ENCODE assay signal across 10 mouse cellular contexts in the genomic region with DNA sequence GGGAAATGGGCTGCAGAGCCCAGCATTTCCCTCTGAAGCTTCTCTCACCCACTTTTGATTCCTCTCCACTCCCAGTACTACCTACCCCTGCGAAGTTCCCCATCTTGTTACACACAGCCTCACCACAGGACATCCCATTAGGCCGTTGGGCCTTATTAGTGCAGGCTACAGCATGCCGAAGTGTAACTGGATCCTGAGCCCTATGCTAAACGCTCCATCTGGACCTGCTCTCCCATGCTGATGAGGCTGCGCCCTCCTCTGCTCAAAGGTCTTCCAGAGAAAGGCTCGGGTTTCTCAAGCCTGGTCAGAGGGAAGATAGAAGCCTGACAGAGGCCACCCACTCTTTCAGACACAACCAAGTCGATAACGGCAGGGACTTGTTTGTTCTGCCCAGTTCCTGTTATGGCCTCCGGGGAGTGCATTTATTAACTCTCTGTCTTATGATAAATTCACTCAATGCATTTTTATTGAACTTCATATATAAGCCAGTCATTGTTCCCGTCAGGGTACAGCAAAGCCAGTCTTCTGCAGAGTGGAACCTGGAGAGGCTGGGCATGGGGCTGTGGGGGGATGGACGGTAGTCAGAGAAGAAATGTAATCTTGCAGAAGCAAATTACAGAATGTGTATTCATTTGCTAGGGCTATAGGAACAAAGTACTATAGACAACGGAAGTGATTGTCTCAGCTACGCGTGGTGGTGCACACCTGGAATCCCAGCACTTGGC.
DNase-seq lines count a peak whose midpoint lies in the region; ATAC-seq and TF ChIP-seq lines count a peak whose summit lies in the region.
"Had no signal": no experiment of that assay in that cellular context is flagged by ENCODE, and none has a peak within 500 bp of the region (broad histone marks: within the 10 kb centered on the region; RNA-seq: fewer than 3 reads in every experiment).

No protein-coding gene starts in this region.

- H3K4me3 ChIP-seq in heart, postnatal 0 days (ENCODE audit: low read depth, low read length): no peak overlapping the region
- no peak overlapping the region for H3K4me3 ChIP-seq in heart, embryonic 12.5 days
- no peak overlapping the region for H3K4me3 ChIP-seq in hindbrain, embryonic 10.5 days
- H3K4me3 ChIP-seq in midbrain, embryonic 13.5 days (replicated peaks): no peak overlapping the region
- H3K4me3 ChIP-seq: myocyte had no signal

- H3K9me3 ChIP-seq in heart, postnatal 0 days (replicated peaks; ENCODE audit: control insufficient read depth, low read length): no peaks in the 10 kb centered on the region
- H3K9me3 ChIP-seq in heart, embryonic 12.5 days (replicated peaks): no peaks in the 10 kb centered on the region
- no peaks in the 10 kb centered on the region for H3K9me3 ChIP-seq in hindbrain, embryonic 10.5 days
- no peaks in the 10 kb centered on the region for H3K9me3 ChIP-seq in midbrain, embryonic 13.5 days

- 51% methylated on average over 14 of the region's 14 CpGs for WGBS in heart, postnatal 0 days
- 34% methylated on average over 14 of the region's 14 CpGs for WGBS in heart, embryonic 12.5 days
- WGBS in hindbrain, embryonic 10.5 days: 31% methylated on average over 14 of the region's 14 CpGs
- WGBS in midbrain, embryonic 13.5 days: 36% methylated on average over 14 of the region's 14 CpGs

- H3K36me3 ChIP-seq in heart, postnatal 0 days (replicated peaks; ENCODE audit: control insufficient read depth, insufficient read depth, low read length): no peaks in the 10 kb centered on the region
- no peaks in the 10 kb centered on the region for H3K36me3 ChIP-seq in heart, embryonic 12.5 days
- H3K36me3 ChIP-seq in hindbrain, embryonic 10.5 days: no peaks in the 10 kb centered on the region
- no peaks in the 10 kb centered on the region for H3K36me3 ChIP-seq in midbrain, embryonic 13.5 days

- no peak overlapping the region for H3K27ac ChIP-seq in heart, postnatal 0 days (ENCODE audit: low read depth)
- no peak overlapping the region for H3K27ac ChIP-seq in heart, embryonic 12.5 days (ENCODE audit: poor library complexity, severe bottlenecking)
- peak overlapping the region; percentile 62 for H3K27ac ChIP-seq in hindbrain, embryonic 10.5 days
- no peak overlapping the region for H3K27ac ChIP-seq in midbrain, embryonic 13.5 days

- TF ChIP-seq EP300 in heart, postnatal 0 days (IDR thresholded peaks at IDR 0.05; ENCODE audit: low read depth): no peak

- TF ChIP-seq CTCF in heart, postnatal 0 days (IDR thresholded peaks at IDR 0.05; ENCODE audit: low read depth): peak; percentile 21; the same call in 1 of the 2 replicates

- peak; percentile 44; the same call in 1 of the 2 replicates for ATAC-seq in heart, postnatal 0 days (ENCODE audit: insufficient read depth, low read depth)
- no peak for ATAC-seq in heart, embryonic 12.5 days (ENCODE audit: insufficient number of reproducible peaks, low FRiP score)
- peak; percentile 87 for ATAC-seq in midbrain, embryonic 13.5 days

- no peaks in the 10 kb centered on the region for H3K4me1 ChIP-seq in heart, postnatal 0 days (ENCODE audit: control insufficient read depth, insufficient read depth)
- peaks cover 7% of the 10 kb centered on the region for H3K4me1 ChIP-seq in heart, embryonic 12.5 days (replicated peaks)
- peaks cover 35% of the 10 kb centered on the region for H3K4me1 ChIP-seq in hindbrain, embryonic 10.5 days (replicated peaks)
- peaks cover 19% of the 10 kb centered on the region for H3K4me1 ChIP-seq in midbrain, embryonic 13.5 days (replicated peaks)

- no peak overlapping the region for H3K9ac ChIP-seq in heart, postnatal 0 days (replicated peaks; ENCODE audit: low read depth, low read length)
- no peak overlapping the region for H3K9ac ChIP-seq in heart, embryonic 12.5 days
- no peak overlapping the region for H3K9ac ChIP-seq in midbrain, embryonic 13.5 days (replicated peaks)

- DNase-seq in heart, postnatal 0 days (ENCODE audit: low spot score): no peak
- DNase-seq in embryo, embryonic 9.5 days (ENCODE audit: extremely low spot score): peak; percentile 63
- peak; percentile 66 for DNase-seq in hindbrain, embryonic 10.5 days (ENCODE audit: low spot score)
- no peak for DNase-seq in frontal cortex, postnatal 36 days (ENCODE audit: low spot score in 2 of 2)
- no peak for DNase-seq in thymus, postnatal 4 days
- DNase-seq in thymus, postnatal 0 days (ENCODE audit: low spot score): no peak
- DNase-seq: kidney, adult 8-10 months had no signal

- no peak overlapping the region for H3K4me2 ChIP-seq in heart, postnatal 0 days (ENCODE audit: low read depth, low read length)
- H3K4me2 ChIP-seq in heart, embryonic 12.5 days: no peak overlapping the region
- no peak overlapping the region for H3K4me2 ChIP-seq in midbrain, embryonic 13.5 days (replicated peaks)

- no peaks in the 10 kb centered on the region for H3K27me3 ChIP-seq in heart, postnatal 0 days (ENCODE audit: control insufficient read depth, insufficient read depth, low read length)
- H3K27me3 ChIP-seq in heart, embryonic 12.5 days (replicated peaks): peaks cover 6% of the 10 kb centered on the region; the same call in 1 of the 2 replicates
- no peaks in the 10 kb centered on the region for H3K27me3 ChIP-seq in hindbrain, embryonic 10.5 days (ENCODE audit: insufficient read depth, poor library complexity, severe bottlenecking)
- H3K27me3 ChIP-seq in midbrain, embryonic 13.5 days: no peaks in the 10 kb centered on the region

Comparison
In these comparisons a context has a peak if more than half of its experiments do, and no peak if none do; other contexts are left out.
1. DNase-seq: peak in embryo, embryonic 9.5 days (single experiment) and hindbrain, embryonic 10.5 days (single experiment); none in heart, postnatal 0 days (single experiment), frontal cortex, postnatal 36 days (0 of 2), thymus, postnatal 4 days (single experiment) and thymus, postnatal 0 days (single experiment).